Mouse (Mus musculus) kidney, adult 10 weeks (tissue): Measurements from ENCODE around the gene Pkib. TPM values are rescaled to one million over a fixed set of nuclear protein-coding genes. Genes with fewer than 3 reads are reported as not detected.

ENCODE experiments used
- polyA plus RNA-seq: library from polyadenylated mRNA; stranded (reverse); fragments of 350-450 nt; fragmentation: Illumina TruSeq; extraction: RNeasy Lipid Tissue Mini Kit (QIAGEN cat#74804); gene quantifications from one replicate; pipeline ENCODE4 v1.2.3, GENCODE M21; 2014; ENCODE audit warnings: low read depth, low replicate concordance

The Pkib gene
- 2.7 TPM for polyA plus RNA-seq

DNA sequence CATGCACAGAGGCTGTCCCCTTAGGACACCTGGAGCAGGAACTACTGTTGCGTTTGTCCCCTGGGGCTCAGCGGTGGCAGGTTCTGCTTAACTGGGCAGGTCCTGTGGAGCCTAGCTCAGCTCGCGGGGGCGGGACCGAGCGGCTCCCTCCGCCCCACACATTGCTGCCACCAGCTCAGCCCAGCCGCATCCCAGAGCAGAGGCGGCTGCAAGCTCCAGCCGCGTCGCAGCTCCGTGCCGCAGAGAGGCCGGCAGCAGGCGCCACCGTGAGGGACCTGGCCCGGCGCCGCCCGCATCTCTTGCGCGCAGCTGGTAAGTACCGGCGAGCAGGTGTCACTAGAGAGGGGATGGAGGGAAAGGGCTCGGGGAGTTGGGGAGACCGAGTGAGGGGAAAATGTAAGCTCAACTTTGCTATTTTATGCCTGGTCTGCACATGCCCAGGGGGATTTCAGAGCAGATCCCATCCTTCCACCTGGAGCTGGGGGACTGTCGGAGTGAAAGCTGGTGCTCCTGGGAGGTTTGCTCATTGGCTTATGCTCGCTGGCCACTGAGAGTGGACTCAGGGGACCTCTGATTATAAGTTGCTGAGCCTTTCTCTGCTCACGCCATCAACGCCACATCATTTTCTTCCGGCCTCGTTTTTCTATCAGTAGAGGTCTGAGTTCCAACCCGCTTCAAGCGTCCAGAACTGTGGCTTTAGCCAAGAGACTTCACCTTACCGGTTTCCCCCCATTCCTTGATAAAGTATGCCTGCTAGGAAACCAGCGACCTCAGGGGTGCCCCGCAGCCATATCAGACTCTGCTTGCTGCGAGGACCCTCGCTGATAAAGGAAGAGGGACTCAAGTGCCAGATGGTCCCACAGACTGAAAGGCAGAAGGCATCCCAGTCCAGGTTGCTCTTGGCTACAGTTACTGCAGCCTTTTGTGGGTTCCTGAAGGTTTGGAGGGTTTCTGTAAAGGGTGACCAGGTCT lies at the start of gene Pkib:
Gene Pkib (plus strand): TSS at position 86 of the 972 bp plus-strand sequence.

DNA sequence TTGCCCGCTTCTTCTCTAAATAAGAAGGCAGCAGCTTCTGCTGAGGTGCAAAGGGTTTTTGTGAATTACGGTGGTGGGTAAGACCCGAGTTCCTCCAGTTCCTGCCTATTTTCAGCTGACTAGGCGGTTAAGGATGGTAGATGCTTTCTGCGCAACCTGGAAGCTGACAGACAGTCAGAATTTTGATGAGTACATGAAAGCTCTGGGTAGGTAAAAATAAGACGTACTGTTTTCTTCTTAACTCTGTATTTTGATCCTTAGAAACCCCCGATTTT lies 153.0 kb downstream of the Pkib start, which contains the start of gene Fabp7:
Gene Fabp7 (plus strand): TSS at position 6 of the 275 bp plus-strand sequence.

Other genes starting within 250 kb of the Pkib start
- gene Hsf2, start 145.6 kb upstream of the Pkib start, polyA plus RNA-seq: 52.9 TPM
- gene Serinc1, start 99.5 kb upstream of the Pkib start, polyA plus RNA-seq: 570 TPM
- gene Fabp7, start 152.9 kb downstream of the Pkib start, polyA plus RNA-seq: 45.8 TPM
- 855 TPM for gene Smpdl3a, start 162.4 kb downstream of the Pkib start, polyA plus RNA-seq